Mouse (Mus musculus): ENCODE data around the gene Cfi. TPM values are rescaled to one million over a fixed set of nuclear protein-coding genes. Genes with fewer than 3 reads are reported as not detected.

Gene Cfi
- polyA plus RNA-seq, 1 experiment from 2014 or later = 0.92 TPM

DNA sequence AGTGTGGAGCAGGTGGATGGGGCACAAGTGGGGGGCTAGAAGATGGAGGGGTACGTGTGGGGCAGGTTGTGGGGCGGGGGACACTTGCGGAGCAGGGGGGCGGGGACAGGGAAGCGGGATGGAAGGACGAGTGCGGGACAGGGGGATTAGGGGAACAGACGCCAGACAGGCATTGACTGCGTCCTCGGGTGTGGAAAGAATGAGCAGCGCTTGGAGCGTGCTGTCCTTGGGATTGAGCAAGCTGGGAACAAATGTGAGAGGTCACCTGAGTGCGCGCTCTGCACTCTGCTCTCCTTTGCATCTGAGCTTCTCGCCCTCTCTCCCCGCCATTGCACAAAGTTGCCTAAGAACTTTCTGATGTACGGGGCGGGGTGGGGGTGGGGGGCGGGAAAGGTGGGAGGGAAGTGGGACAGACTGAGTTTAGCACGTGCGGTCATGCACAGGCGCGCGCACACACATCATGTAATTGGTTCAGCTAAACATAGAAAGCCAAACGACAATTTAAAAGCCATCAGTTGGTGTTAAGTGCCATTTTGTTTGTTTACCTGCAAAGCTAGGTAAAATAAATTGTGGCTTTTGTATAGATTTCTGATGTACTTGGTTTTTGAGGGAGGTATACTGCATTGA, 43.6 kb downstream of the Cfi start:
- WGBS = 0% methylated on average over 25 of the region's 25 CpGs
- H3K27ac ChIP-seq = peak overlapping the region; percentile 79

DNA sequence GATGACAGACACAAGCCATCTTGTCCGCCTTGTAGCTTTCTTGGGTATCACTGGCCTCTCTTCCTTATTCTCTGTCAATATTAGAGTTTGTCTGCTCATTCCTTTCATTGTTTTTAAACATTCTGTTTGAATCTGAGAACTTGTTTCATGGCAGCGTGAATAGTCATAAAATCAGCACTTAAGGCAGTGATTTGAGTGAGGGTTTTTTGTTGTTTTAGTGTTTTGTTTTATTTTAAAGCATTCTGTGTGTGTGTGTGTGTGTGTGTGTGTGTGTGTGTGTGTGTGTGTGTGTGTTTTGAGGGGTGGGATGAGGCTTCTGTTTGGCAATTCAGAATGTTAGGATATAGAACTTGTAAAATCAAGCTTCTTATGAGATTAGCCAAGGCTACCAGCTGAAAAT, 44.2 kb downstream of the Cfi start:
- peaks cover 3% of the 10 kb centered on the region; the same call in 1 of the 2 replicates for H3K4me1 ChIP-seq
- H3K27ac ChIP-seq = no peak overlapping the region
- ATAC-seq (ENCODE audit: low FRiP score) = no peak
- 0 out of 2 replicates have a peak, but pooled peaks cover 3% of the 10 kb centered on the region for H3K27me3 ChIP-seq
- H3K36me3 ChIP-seq = no peaks in the 10 kb centered on the region
- H3K4me2 ChIP-seq (replicated peaks) = peak overlapping the region; percentile 88
- H3K4me3 ChIP-seq = peak overlapping the region; percentile 67; the same call in 1 of the 2 replicates
- H3K9me3 ChIP-seq (replicated peaks) = 0 out of 2 replicates have a peak, but pooled peaks cover 4% of the 10 kb centered on the region
- 87% methylated on average over 2 of the region's 2 CpGs for WGBS
- H3K9ac ChIP-seq = no peak overlapping the region

More for the DNA sequence above, 43.6 kb downstream of the Cfi start:
- Histone ChIP-seq H3K4me1 (peaks cover 3% of the 10 kb centered on the region; the same call in 1 of the 2 replicates), H3K4me2 (replicated peaks) (peak overlapping the region; percentile 88), H3K27me3 (0 out of 2 replicates have a peak, but pooled peaks cover 3% of the 10 kb centered on the region), H3K9ac (peak overlapping the region; percentile 76), H3K9me3 (replicated peaks) (0 out of 2 replicates have a peak, but pooled peaks cover 4% of the 10 kb centered on the region), H3K36me3 (no peaks in the 10 kb centered on the region), H3K4me3 (peak overlapping the region; percentile 67)
- ATAC-seq (ENCODE audit: low FRiP score) = peak; percentile 61

DNA sequence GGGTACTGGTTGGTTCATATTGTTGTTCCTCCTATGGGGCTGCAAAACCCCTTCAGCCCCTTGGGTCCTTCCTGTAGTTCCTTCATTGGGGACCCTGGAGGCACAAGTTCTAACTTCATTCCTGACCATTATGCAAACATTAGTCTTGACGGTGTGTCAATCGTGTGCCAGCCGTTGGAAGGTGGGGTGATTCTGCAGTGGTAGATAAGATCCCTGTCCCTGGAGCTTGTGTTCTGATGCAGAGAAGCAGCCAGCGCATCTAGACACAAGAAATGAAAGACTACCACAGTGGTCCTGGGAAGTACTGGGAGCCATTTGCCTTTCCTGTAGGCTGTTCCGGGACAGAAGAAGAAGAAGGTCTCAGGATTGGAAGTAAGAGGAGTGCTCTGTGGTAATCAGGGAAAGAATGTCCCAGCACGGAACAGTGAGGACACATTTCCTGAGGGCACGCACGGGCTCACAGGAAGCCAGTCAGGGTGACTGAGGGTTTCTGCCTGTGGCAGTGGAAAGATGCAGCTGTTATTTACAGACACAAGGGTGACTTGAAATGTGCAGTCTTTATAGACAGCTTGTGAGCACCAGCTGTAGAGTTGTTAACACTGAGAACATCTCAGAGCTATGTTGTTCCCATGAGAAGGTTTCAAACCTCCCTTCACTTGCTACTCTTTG, 45.4 kb downstream of the Cfi start:
- Histone ChIP-seq H3K27me3 (0 out of 2 replicates have a peak, but pooled peaks cover 3% of the 10 kb centered on the region), H3K4me2 (replicated peaks) (no peak overlapping the region), H3K9ac (no peak overlapping the region), H3K4me3 (no peak overlapping the region), H3K9me3 (replicated peaks) (no peaks in the 10 kb centered on the region), H3K36me3 (no peaks in the 10 kb centered on the region), H3K4me1 (peaks cover 3% of the 10 kb centered on the region; the same call in 1 of the 2 replicates), H3K27ac (no peak overlapping the region)
- ATAC-seq (ENCODE audit: low FRiP score) = no peak
- 87% methylated on average over 8 of the region's 8 CpGs for WGBS

DNA sequence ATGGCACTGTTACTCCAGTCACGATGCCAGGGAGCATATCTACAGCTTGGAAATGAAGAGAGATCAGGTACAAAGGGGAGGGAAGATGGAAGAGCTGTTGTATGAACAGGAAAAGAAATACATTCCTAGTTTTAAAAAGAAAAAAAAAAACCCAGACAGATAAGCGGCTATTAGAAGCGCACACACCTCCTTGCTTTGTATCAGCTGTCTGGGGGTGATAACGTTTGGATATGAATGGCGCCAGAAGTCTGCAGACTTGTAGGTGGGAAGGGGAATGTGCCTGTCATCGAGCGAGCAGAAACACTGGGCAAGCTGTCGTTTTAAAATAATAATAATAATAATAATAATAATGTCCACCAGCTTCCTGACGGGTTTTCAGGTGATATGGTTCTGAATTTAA, 49.9 kb downstream of the Cfi start:
- Histone ChIP-seq H3K4me2 (replicated peaks) (no peak overlapping the region), H3K4me3 (no peak overlapping the region), H3K27me3 (no peaks in the 10 kb centered on the region), H3K27ac (no peak overlapping the region), H3K9ac (no peak overlapping the region), H3K4me1 (no peaks in the 10 kb centered on the region), H3K9me3 (replicated peaks) (no peaks in the 10 kb centered on the region), H3K36me3 (peaks cover 4% of the 10 kb centered on the region)
- ATAC-seq (ENCODE audit: low FRiP score) = no peak
- WGBS = 89% methylated on average over 9 of the region's 9 CpGs

DNA sequence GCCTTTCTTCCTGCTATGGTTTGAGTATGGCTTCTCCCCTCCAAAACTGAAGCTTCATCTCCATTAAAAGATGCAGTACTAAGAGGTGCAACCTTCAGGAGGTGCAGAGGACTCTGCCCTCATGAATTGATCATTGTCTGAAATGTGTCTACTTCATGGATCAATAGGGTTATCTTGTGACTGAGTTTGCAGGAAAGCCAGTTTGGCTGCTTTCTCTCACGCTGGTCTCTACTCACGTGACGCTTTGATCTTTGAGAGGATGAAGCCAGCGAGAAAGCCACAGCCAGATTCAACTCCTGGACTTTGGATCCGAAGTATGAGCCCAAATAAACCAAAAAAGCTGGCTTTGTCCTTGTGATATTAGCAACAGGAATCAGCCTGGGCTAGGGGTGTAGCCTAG, 50.7 kb downstream of the Cfi start:
- H3K27ac ChIP-seq = no peak overlapping the region
- no peak overlapping the region for H3K9ac ChIP-seq
- 93% methylated on average over 5 of the region's 5 CpGs for WGBS
- no peaks in the 10 kb centered on the region for H3K27me3 ChIP-seq
- no peaks in the 10 kb centered on the region for H3K4me1 ChIP-seq
- H3K4me3 ChIP-seq = no peak overlapping the region
- no peak overlapping the region for H3K4me2 ChIP-seq (replicated peaks)
- no peak for ATAC-seq (ENCODE audit: low FRiP score)
- H3K9me3 ChIP-seq (replicated peaks) = no peaks in the 10 kb centered on the region
- peaks cover 11% of the 10 kb centered on the region for H3K36me3 ChIP-seq

DNA sequence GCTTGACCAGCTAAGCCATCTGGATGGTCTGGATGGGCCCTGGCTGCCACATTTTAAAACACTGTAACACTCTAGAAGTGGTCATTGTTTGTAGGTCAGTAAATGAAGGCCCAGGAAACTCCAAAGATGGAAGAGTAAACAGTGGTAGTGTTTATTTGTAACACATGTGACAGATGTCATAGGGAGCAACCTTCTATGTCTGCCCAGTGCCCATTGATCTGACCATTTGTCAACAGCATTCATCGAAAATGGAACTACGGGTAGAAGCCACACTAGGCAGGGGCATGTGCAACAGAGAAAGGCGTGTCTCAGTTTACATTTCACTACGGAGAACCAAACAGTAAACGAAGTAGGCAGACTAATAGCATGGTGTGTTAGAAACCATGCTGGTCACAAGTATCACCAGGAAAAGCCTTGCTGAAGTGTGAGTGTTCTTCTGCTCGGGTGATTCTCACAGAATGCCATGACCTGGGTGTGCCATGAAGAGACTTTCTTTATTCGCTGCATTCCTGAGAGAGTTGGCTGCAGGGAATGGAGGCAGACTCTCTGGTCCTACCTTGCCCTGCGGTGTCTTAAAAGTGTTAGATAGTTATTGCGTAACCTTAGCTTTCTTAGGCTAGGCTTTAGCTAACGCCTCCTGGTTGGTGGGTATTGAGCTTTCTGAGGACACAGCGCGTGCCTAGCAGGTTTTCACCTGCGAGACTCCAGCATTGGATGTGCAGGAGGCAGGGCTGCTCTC, 52.3 kb downstream of the Cfi start:
- Histone ChIP-seq H3K27me3 (no peaks in the 10 kb centered on the region), H3K9ac (no peak overlapping the region), H3K4me3 (no peak overlapping the region), H3K4me2 (replicated peaks) (no peak overlapping the region), H3K4me1 (no peaks in the 10 kb centered on the region), H3K27ac (no peak overlapping the region), H3K36me3 (peaks cover 17% of the 10 kb centered on the region), H3K9me3 (replicated peaks) (no peaks in the 10 kb centered on the region)
- WGBS = 84% methylated on average over 13 of the region's 13 CpGs
- ATAC-seq (ENCODE audit: low FRiP score) = no peak

DNA sequence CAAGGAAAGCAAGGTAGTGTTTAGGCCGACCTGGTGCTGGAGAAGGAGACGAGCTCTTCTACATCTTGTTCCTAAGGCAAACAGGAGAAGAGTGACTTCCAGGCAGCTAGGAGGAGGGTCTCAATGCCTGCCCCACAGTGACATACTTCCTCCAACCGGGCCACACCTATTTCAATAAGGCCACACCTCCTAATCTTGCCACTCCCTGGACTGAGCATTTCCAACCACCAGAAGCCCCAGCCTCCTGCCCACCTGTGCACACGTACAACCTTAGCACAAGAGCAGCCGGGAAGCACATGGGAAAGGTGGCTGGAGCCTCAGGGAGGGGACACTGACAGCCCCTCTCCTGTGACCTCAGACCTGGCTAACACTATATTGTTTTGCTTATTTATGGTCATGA, 56.3 kb downstream of the Cfi start:
- no peaks in the 10 kb centered on the region for H3K9me3 ChIP-seq (replicated peaks)
- H3K27ac ChIP-seq = no peak overlapping the region
- ATAC-seq (ENCODE audit: low FRiP score) = no peak
- WGBS = 84% methylated on average over 5 of the region's 5 CpGs
- H3K27me3 ChIP-seq = no peaks in the 10 kb centered on the region
- H3K4me1 ChIP-seq = no peaks in the 10 kb centered on the region
- no peak overlapping the region for H3K4me3 ChIP-seq
- H3K36me3 ChIP-seq = peaks cover 17% of the 10 kb centered on the region
- H3K4me2 ChIP-seq (replicated peaks) = no peak overlapping the region
- no peak overlapping the region for H3K9ac ChIP-seq

DNA sequence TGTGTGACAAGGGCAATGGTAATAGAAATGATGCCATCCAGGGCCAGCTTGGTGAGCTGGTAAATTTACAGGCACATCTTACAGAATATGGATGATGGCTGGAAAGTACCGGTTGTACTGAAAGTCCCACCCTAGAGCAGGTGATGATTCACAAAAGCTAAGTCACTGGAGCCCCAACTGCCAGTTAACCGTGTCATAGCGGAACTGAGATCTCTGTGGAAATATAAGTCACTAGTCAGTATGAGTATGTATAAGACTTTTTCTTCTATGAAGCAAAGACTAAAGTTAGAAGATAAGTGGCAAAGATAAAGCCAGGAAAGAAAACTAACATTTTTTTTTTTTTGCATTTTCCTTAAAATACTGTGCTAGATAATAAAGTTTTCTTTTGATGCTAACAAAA, 57.5 kb downstream of the Cfi start:
- 89% methylated on average over 3 of the region's 3 CpGs for WGBS
- ATAC-seq (ENCODE audit: low FRiP score) = no peak
- no peaks in the 10 kb centered on the region for H3K9me3 ChIP-seq (replicated peaks)
- H3K9ac ChIP-seq = no peak overlapping the region
- no peak overlapping the region for H3K4me2 ChIP-seq (replicated peaks)
- H3K4me1 ChIP-seq = no peaks in the 10 kb centered on the region
- no peaks in the 10 kb centered on the region for H3K27me3 ChIP-seq
- no peak overlapping the region for H3K27ac ChIP-seq
- H3K36me3 ChIP-seq = peaks cover 17% of the 10 kb centered on the region
- H3K4me3 ChIP-seq = no peak overlapping the region

DNA sequence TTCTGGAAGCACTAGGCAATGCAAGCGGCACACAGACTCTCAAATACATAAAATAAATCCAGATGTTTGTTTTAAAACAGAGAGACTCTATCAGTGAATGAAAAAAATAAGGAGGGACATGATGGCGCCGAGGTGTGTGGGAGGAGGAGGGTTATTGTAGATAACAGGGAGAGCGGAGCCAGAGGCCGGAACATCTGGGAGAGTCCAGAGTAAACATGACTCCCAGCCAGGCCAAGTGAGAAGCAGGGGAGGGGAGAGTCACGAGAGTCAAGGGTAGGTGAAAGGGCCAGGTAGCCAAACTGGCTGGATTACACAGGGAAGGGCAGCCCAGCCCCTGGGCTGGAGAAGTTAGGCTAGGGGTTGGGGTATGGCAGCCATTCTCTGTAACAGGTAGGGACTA, 60.9 kb downstream of the Cfi start:
- no peak overlapping the region for H3K4me3 ChIP-seq
- WGBS = 82% methylated on average over 6 of the region's 6 CpGs

DNA sequence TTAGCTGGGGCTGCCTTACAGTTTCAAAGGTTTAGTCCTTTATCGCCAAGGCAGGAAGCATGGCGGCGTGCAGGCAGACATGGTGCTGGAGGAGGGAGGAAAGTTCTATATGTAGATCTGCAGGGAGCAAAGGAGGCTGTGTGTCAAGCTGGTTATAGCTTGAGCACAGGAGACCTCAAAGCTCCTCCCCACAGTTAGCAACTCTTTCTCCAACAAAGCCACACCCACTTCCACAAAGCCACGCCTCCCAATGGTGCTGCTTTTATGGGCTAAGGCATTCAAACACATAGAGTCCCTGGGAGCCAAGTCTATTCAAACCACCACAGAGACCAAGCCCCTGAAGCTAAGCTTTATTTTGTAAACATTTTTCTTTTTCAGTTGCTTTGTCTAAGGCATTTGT, 63.2 kb downstream of the Cfi start:
- H3K4me2 ChIP-seq (replicated peaks) = no peak overlapping the region
- no peak overlapping the region for H3K9ac ChIP-seq
- whole genome bisulfite sequencing = 62% methylated on average over 4 of the region's 4 CpGs
- no peaks in the 10 kb centered on the region for H3K9me3 ChIP-seq (replicated peaks)
- H3K36me3 ChIP-seq = no peaks in the 10 kb centered on the region
- no peak overlapping the region for H3K4me3 ChIP-seq
- H3K27me3 ChIP-seq = no peaks in the 10 kb centered on the region
- peaks cover 13% of the 10 kb centered on the region for H3K4me1 ChIP-seq
- H3K27ac ChIP-seq = no peak overlapping the region
- ATAC-seq (ENCODE audit: low FRiP score) = no peak

More for the DNA sequence above, 60.9 kb downstream of the Cfi start:
- H3K27ac ChIP-seq = no peak overlapping the region
- H3K9ac ChIP-seq = no peak overlapping the region
- peaks cover 6% of the 10 kb centered on the region; the same call in 1 of the 2 replicates for H3K36me3 ChIP-seq
- ATAC-seq (ENCODE audit: low FRiP score) = no peak
- no peaks in the 10 kb centered on the region for H3K9me3 ChIP-seq (replicated peaks)
- no peaks in the 10 kb centered on the region for H3K27me3 ChIP-seq
- H3K4me1 ChIP-seq = peaks cover 2% of the 10 kb centered on the region; the same call in 1 of the 2 replicates
- H3K4me2 ChIP-seq (replicated peaks) = no peak overlapping the region

DNA sequence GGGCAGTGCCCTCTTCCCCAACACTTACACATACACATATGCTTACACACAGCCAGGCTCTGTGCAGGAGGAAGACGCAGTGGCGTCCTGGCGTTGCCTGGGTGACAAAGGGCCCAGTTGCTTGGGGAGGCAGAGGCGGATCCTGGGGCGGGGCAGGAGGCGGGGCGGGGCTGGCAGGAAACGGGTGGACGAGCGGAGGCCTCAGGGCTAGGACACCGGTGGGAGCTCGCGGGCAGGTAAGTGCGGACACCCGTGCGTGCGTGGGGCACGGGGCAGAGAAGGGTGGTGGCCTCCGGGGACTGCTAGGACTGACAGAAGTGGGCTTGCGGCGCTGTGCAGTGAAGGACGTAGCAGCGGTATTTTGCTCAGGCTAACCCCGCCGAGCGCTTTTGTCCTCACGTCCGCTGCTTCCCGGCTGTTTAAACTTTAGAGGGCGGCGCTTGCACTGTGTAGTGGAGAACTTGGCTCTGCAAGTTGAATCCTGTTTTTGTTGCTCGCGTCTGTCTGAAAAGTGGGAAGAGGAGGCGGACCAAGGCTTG, 65.7 kb downstream of the Cfi start, which contains the start of gene Casp6:
Gene Casp6 (plus strand): TSS at position 155 of the 539 bp plus-strand sequence.
- Histone ChIP-seq H3K36me3 (no peaks in the 10 kb centered on the region), H3K9ac (peak within 1 kb of the TSS; percentile 71), H3K4me1 (peaks cover 13% of the 10 kb centered on the region), H3K9me3 (replicated peaks) (no peaks in the 10 kb centered on the region), H3K4me3 (peak within 1 kb of the TSS; percentile 71), H3K4me2 (replicated peaks) (peak within 1 kb of the TSS; percentile 75), H3K27ac (peak within 1 kb of the TSS; percentile 23; the same call in 1 of the 2 replicates), H3K27me3 (no peaks in the 10 kb centered on the region)
- peak; percentile 96 for ATAC-seq (ENCODE audit: low FRiP score)
- WGBS = 1% methylated on average over 34 of the region's 34 CpGs

DNA sequence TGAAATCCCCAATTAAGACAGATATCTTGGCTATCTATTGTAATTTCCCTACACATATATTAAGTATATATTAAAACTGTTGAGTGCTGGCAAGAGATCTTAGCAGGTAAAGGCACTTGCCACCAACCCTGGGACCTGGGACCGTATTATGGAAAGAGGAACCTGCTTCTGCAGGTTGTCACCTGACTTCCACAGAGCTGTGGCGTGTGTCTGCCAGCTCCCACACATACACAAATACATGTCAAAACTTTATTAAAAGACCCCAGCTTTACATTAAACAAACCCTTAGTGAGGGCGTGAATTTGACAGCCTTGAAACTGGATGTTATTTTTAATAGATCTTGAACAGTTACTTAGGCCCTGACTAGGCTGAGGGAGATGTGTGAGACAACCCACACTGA, 67.7 kb downstream of the Cfi start:
- no peak overlapping the region for H3K4me2 ChIP-seq (replicated peaks)
- no peaks in the 10 kb centered on the region for H3K27me3 ChIP-seq
- 0 out of 2 replicates have a peak, but pooled peaks cover 1% of the 10 kb centered on the region for H3K36me3 ChIP-seq
- 93% methylated on average over 3 of the region's 3 CpGs for WGBS
- ATAC-seq (ENCODE audit: low FRiP score) = no peak
- H3K9ac ChIP-seq = no peak overlapping the region
- H3K4me1 ChIP-seq = peaks cover 13% of the 10 kb centered on the region
- H3K27ac ChIP-seq = no peak overlapping the region
- no peaks in the 10 kb centered on the region for H3K9me3 ChIP-seq (replicated peaks)
- H3K4me3 ChIP-seq = no peak overlapping the region

Measured in hindbrain, embryonic 12.5 days (tissue).